Mouse (Mus musculus): Measurements from ENCODE around the gene Alpk1. TPM values are rescaled to one million over a fixed set of nuclear protein-coding genes. Genes with fewer than 3 reads are reported as not detected.

The Alpk1 gene
- polyA plus RNA-seq, 1 experiment, result 35.4 TPM

- TF ChIP-seq POLR2A (IDR thresholded peaks at IDR 0.05; ENCODE audit: borderline replicate concordance, low read depth, low read length), result no peak
- TF ChIP-seq CTCF (IDR thresholded peaks at IDR 0.05; ENCODE audit: low read depth, low read length), result no peak
- no peak overlapping the region for H3K27ac ChIP-seq (ENCODE audit: insufficient read depth, low read depth, low read length)
- no peak overlapping the region for H3K4me3 ChIP-seq (ENCODE audit: insufficient read depth, low read length)
- peaks cover 16% of the 10 kb centered on the region for H3K4me1 ChIP-seq (ENCODE audit: control insufficient read depth, insufficient read depth, low read length)
These were observed 52.3 kb downstream of the Alpk1 start for GRCm38 (mm10) chr3:127728046-127728445.

- no peak for TF ChIP-seq POLR2A (IDR thresholded peaks at IDR 0.05; ENCODE audit: borderline replicate concordance, low read depth, low read length)
- no peak for TF ChIP-seq CTCF (IDR thresholded peaks at IDR 0.05; ENCODE audit: low read depth, low read length)
- Histone ChIP-seq H3K4me1 (ENCODE audit: control insufficient read depth, insufficient read depth, low read length) (no peaks in the 10 kb centered on the region), H3K4me3 (ENCODE audit: insufficient read depth, low read length) (no peak overlapping the region), H3K27ac (ENCODE audit: insufficient read depth, low read depth, low read length) (no peak overlapping the region)
These were observed 59.4 kb downstream of the Alpk1 start for GRCm38 (mm10) chr3:127720948-127721347.

DNA sequence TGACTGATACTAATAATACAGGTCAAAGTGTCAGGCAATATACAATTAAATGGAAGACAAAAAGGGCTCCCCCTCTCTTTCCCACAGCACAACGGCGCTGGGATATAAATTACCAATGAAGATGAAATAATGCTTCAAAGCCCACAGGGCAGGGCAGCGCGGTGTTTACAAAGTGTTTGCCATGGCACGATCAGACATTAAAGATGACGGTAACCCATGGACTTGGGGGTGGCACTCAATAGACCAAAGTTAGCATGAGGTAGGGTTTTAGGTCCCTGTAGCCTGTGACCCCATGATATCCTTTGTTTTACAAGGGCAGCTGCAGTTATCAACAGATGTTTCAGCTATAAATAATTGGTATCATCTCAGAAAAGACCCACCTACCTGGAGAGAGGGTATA, 60.3 kb downstream of the Alpk1 start:
- no peak for TF ChIP-seq POLR2A (IDR thresholded peaks at IDR 0.05; ENCODE audit: borderline replicate concordance, low read depth, low read length)
- no peak overlapping the region for H3K27ac ChIP-seq (ENCODE audit: insufficient read depth, low read depth, low read length)
- H3K4me3 ChIP-seq (ENCODE audit: insufficient read depth, low read length), result no peak overlapping the region
- H3K4me1 ChIP-seq (ENCODE audit: control insufficient read depth, insufficient read depth, low read length), result no peaks in the 10 kb centered on the region

- Histone ChIP-seq H3K27ac (ENCODE audit: insufficient read depth, low read depth, low read length) (no peak overlapping the region), H3K4me3 (ENCODE audit: insufficient read depth, low read length) (no peak overlapping the region), H3K4me1 (ENCODE audit: control insufficient read depth, insufficient read depth, low read length) (no peaks in the 10 kb centered on the region)
- TF ChIP-seq POLR2A (IDR thresholded peaks at IDR 0.05; ENCODE audit: borderline replicate concordance, low read depth, low read length), result no peak
- no peak for TF ChIP-seq CTCF (IDR thresholded peaks at IDR 0.05; ENCODE audit: low read depth, low read length)
These were observed 60.7 kb downstream of the Alpk1 start for GRCm38 (mm10) chr3:127719601-127720000.

DNA sequence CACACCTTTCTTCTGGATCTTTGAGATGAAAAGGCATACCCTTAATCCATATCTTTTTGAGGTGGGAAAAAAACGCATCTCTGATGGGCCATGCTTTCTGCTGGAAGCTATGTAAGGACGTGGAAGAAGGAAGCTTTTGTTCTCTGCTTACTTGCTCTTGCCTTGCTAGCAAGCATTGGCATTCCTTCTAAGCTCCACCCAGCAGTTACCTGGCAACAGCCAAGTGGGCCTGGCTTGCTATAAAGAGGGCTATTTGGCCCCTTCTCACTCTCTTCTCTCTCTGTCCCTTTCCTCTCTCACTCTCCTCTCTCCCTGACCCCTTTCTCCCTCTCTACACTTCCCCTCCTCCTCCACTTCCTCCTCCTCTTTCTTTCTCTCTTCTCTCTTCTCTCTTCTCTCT, 63.6 kb downstream of the Alpk1 start:
- Histone ChIP-seq H3K27ac (ENCODE audit: insufficient read depth, low read depth, low read length) (no peak overlapping the region), H3K4me1 (ENCODE audit: control insufficient read depth, insufficient read depth, low read length) (no peaks in the 10 kb centered on the region), H3K4me3 (ENCODE audit: insufficient read depth, low read length) (no peak overlapping the region)
- TF ChIP-seq CTCF (IDR thresholded peaks at IDR 0.05; ENCODE audit: low read depth, low read length), result no peak
- TF ChIP-seq POLR2A (IDR thresholded peaks at IDR 0.05; ENCODE audit: borderline replicate concordance, low read depth, low read length), result no peak

DNA sequence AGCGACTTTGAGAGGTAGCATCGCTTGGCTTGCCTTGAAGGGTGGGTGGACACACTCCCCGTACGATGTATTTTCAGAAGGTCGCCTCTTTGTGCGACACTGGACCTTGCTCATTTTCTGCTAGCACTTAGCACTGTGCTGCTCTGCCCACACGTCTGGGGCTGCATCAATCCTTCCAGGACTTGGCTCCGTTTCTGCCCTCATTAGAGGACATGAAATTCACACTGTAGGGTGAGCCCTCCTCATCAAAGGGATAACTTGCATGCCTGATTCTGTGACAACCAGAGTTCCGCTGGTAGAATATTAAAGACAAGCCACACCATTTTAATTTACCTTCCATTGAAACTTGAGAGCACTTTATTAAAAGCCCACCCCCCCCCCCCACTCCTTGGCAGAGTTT, 67.2 kb downstream of the Alpk1 start:
- Histone ChIP-seq H3K4me3 (ENCODE audit: insufficient read depth, low read length) (no peak overlapping the region), H3K4me1 (ENCODE audit: control insufficient read depth, insufficient read depth, low read length) (no peaks in the 10 kb centered on the region), H3K27ac (ENCODE audit: insufficient read depth, low read depth, low read length) (no peak overlapping the region)
- TF ChIP-seq CTCF (IDR thresholded peaks at IDR 0.05; ENCODE audit: low read depth, low read length) (no peak), POLR2A (IDR thresholded peaks at IDR 0.05; ENCODE audit: borderline replicate concordance, low read depth, low read length) (no peak)

DNA sequence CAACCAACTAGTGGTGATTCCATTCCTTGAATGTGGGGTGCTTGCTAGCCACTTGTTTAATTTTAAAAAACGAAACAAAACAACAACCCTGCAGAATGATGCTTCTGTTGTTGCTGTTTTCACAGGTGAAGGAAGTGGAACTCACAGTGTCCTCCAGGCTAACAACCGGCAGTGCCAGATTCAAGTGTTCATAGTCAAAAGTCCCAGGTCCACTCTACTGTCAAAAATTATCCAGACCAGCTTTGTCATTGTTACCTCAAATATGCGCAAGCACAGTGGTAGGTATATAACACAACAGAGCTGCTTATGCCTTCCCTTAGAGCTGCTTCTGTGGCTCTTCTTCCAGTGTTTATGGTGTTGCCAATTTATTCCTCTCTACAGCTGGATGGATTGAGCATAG, 68.8 kb downstream of the Alpk1 start:
- Histone ChIP-seq H3K27ac (ENCODE audit: insufficient read depth, low read depth, low read length) (no peak overlapping the region), H3K4me1 (ENCODE audit: control insufficient read depth, insufficient read depth, low read length) (no peaks in the 10 kb centered on the region), H3K4me3 (ENCODE audit: insufficient read depth, low read length) (no peak overlapping the region)
- no peak for TF ChIP-seq CTCF (IDR thresholded peaks at IDR 0.05; ENCODE audit: low read depth, low read length)
- no peak for TF ChIP-seq POLR2A (IDR thresholded peaks at IDR 0.05; ENCODE audit: borderline replicate concordance, low read depth, low read length)

DNA sequence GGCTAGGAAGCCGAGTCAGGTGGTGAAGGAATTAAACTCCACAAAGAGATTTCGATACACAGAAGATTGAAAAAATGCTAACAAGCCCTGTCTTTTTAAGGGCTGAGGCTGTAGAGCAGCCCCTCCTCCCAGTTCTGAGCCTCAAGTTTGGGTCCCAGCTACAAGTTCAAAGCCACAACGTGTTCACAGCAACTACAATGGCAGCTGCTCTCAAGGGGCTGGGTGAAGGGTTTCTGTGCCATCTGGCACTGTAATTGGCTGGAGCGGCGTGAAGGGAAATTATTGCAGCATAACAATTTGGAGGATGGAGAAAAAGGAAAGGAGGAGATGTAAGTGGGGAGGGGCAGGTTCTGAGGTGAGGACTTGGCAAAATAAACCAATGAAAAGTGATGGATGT, 73.2 kb downstream of the Alpk1 start:
- H3K4me1 ChIP-seq (ENCODE audit: control insufficient read depth, insufficient read depth, low read length), result no peaks in the 10 kb centered on the region
- H3K4me3 ChIP-seq (ENCODE audit: insufficient read depth, low read length), result no peak overlapping the region
- TF ChIP-seq POLR2A (IDR thresholded peaks at IDR 0.05; ENCODE audit: borderline replicate concordance, low read depth, low read length) (no peak), CTCF (IDR thresholded peaks at IDR 0.05; ENCODE audit: low read depth, low read length) (no peak)
- no peak overlapping the region for H3K27ac ChIP-seq (ENCODE audit: insufficient read depth, low read depth, low read length)

DNA sequence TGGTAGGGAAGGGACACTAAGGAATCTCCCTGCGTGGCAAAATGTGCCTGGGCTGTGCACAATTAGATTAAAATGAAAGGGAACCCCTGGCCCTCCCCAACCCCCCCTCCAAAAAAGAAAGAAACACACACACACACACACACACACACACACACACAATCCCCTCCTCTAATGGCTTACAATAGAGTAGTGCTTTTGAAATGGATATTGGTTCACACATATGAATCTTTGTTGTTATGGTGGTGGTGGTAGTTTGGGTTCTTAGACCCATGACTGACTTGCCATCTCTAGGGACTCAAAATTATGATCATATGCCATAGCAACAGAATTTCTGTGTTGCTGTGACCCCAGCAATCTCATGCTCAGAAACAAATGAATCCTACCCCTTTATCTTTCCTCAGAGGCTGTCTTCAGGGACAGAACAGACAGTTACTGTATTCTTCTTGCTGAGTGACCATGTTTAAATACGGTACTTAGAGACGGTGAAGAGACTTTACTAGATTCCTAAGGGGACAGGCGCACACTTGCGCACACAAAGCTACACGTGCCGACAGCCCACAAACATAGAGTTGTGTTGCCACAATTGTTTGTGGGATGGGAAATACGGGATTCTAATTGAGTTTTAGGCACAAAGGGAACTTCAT, 73.8 kb downstream of the Alpk1 start:
- no peaks in the 10 kb centered on the region for H3K4me1 ChIP-seq (ENCODE audit: control insufficient read depth, insufficient read depth, low read length)
- no peak overlapping the region for H3K4me3 ChIP-seq (ENCODE audit: insufficient read depth, low read length)
- TF ChIP-seq CTCF (IDR thresholded peaks at IDR 0.05; ENCODE audit: low read depth, low read length) (no peak), POLR2A (IDR thresholded peaks at IDR 0.05; ENCODE audit: borderline replicate concordance, low read depth, low read length) (no peak)

GRCm38 (mm10) chr3:127705515-127706444, 74.5 kb downstream of the Alpk1 start:
- Histone ChIP-seq H3K4me3 (ENCODE audit: insufficient read depth, low read length) (no peak overlapping the region), H3K4me1 (ENCODE audit: control insufficient read depth, insufficient read depth, low read length) (no peaks in the 10 kb centered on the region), H3K27ac (ENCODE audit: insufficient read depth, low read depth, low read length) (no peak overlapping the region)
- TF ChIP-seq POLR2A (IDR thresholded peaks at IDR 0.05; ENCODE audit: borderline replicate concordance, low read depth, low read length), result no peak

More for the DNA sequence above, 73.8 kb downstream of the Alpk1 start:
- H3K27ac ChIP-seq (ENCODE audit: insufficient read depth, low read depth, low read length), result no peak overlapping the region
